Mouse (Mus musculus) common myeloid progenitor, adult 5-6 weeks (primary cell): ENCODE data around the gene Dnah6. TPM values are rescaled to one million over a fixed set of nuclear protein-coding genes. Genes with fewer than 3 reads are reported as not detected.

Experiments used
- ATAC-seq: replicated peaks from 2 replicates; pipeline ENCODE4 v1.8.0; 2016; ENCODE audit warnings: low read depth, mild to moderate bottlenecking, moderate TSS enrichment, inconsistent platforms; ENCODE audit not compliant: poor library complexity, severe bottlenecking
- total RNA-seq: library from RNA; stranded (forward); fragments of 200-1000, 187-1606 nt; gene quantifications from 2 replicates; pipeline ENCODE4 v1.2.3, GENCODE M21; 2017

Gene Dnah6
- total RNA-seq, 1 experiment from 2014 or later, result under 0.01 TPM

- ATAC-seq, result no peak
Measured at GRCm38 (mm10) chr6:73232152-73232584, 10.7 kb upstream of the Dnah6 start.

- no peak for ATAC-seq
Measured at GRCm38 (mm10) chr6:73228881-73229280, 7.4 kb upstream of the Dnah6 start.

- peak; percentile 99 for ATAC-seq
Measured at GRCm38 (mm10) chr6:73228408-73228807, 7.0 kb upstream of the Dnah6 start.

GRCm38 (mm10) chr6:73227376-73228158 is 6.1 kb upstream of the Dnah6 start:
- ATAC-seq, result 0 out of 2 replicates have a peak, but pooled peaks have one; percentile 21

- ATAC-seq, result no peak
Measured at GRCm38 (mm10) chr6:73222841-73223526, 1.5 kb upstream of the Dnah6 start.

- ATAC-seq, result peak; percentile 55
Measured at GRCm38 (mm10) chr6:73221958-73222735, 696 bp upstream of the Dnah6 start.

GRCm38 (mm10) chr6:73211602-73212001 is 9.8 kb downstream of the Dnah6 start:
- ATAC-seq, result no peak

GRCm38 (mm10) chr6:73211036-73211435 is 10.4 kb downstream of the Dnah6 start:
- ATAC-seq, result peak; percentile 17

- peak; percentile 99 for ATAC-seq
Measured at GRCm38 (mm10) chr6:73210445-73210972, 10.9 kb downstream of the Dnah6 start.

GRCm38 (mm10) chr6:73209598-73209997 is 11.9 kb downstream of the Dnah6 start:
- ATAC-seq, result no peak

- no peak; the same call in 1 of the 2 replicates for ATAC-seq
Measured at GRCm38 (mm10) chr6:73204937-73205336, 16.5 kb downstream of the Dnah6 start.

GRCm38 (mm10) chr6:73203724-73204123 is 17.7 kb downstream of the Dnah6 start:
- ATAC-seq, result no peak

- ATAC-seq, result no peak
Measured at GRCm38 (mm10) chr6:73195291-73195690, 26.2 kb downstream of the Dnah6 start.

GRCm38 (mm10) chr6:73190756-73191155 is 30.7 kb downstream of the Dnah6 start:
- ATAC-seq, result no peak

GRCm38 (mm10) chr6:73184276-73184675 is 37.2 kb downstream of the Dnah6 start:
- ATAC-seq, result no peak

GRCm38 (mm10) chr6:73182987-73183386 is 38.5 kb downstream of the Dnah6 start:
- ATAC-seq, result no peak

GRCm38 (mm10) chr6:73182410-73182809 is 39.0 kb downstream of the Dnah6 start:
- peak; percentile 58 for ATAC-seq

GRCm38 (mm10) chr6:73182006-73182405 is 39.4 kb downstream of the Dnah6 start:
- peak; percentile 65; the same call in 1 of the 2 replicates for ATAC-seq

- no peak for ATAC-seq
Measured at GRCm38 (mm10) chr6:73175156-73175555, 46.3 kb downstream of the Dnah6 start.

GRCm38 (mm10) chr6:73167230-73167629 is 54.2 kb downstream of the Dnah6 start:
- ATAC-seq, result no peak
